Mouse (Mus musculus): ENCODE results near the gene Irgm1. TPM values are rescaled to one million over a fixed set of nuclear protein-coding genes. Genes with fewer than 3 reads are reported as not detected.
"Not testable (repeated sequence)": the region's sequence is repeated elsewhere in the genome, so short reads cannot be mapped to it uniquely, and the experiment has no call there.

The Irgm1 gene
- polyA plus RNA-seq, 2 experiments, result 10.4 to 16.6 TPM

DNA sequence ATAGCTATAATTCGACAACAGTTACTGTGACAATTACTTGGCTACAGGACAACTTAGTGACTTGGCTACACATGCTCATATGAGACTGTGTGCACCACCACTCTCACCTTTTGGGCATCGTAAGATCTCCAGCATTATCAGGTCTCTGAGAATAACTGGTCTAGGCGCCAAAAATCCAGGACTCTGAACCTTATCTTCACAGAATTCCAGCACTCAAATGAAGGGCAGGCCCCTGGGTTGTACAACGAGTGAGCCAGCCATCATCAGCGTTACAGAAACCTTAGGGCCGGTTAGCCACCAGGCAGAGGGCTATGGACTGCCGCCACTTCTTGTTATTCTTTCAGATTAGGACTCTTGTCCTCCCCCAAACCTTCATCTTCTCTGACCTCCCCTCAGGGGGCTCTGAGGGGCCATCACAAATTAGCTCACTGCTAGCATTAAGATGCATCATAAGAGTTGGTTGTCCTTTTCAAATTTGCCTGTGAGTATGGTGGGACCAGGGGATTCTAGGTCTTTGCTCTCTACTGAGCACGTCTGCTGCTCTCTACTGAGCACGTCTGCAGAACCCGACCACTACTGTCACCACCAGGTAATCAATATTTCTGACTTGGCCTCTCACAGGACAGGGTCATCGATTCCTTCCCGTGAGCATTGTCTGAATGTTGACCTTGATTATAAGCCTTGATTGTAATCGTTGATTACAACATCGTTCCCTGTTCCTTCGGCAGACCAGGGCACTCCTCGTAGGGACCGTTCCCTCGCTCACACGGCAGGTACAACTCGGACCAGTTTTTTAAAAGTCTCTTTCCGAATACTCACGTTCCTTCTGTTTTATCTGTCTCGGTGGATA is 18.6 kb downstream of the Irgm1 start:
- peak overlapping the region; percentile 88 for H3K4me2 ChIP-seq (ENCODE audit: low read depth)
- peaks cover 10 to 13% of the 10 kb centered on the region in 2 experiments for H3K4me1 ChIP-seq (replicated peaks; ENCODE audit: control insufficient read depth in 2 of 2, insufficient read depth in 2 of 2, low read length in 1 of 2)
- peak overlapping the region; percentile 60 to 89 for H3K4me3 ChIP-seq (ENCODE audit: insufficient read depth in 1 of 2, low read depth in 2 of 2, low read length in 2 of 2)
- no peaks in the 10 kb centered on the region for H3K27me3 ChIP-seq (ENCODE audit: control insufficient read depth, insufficient read depth, low read length)
- H3K36me3 ChIP-seq (replicated peaks; ENCODE audit: control insufficient read depth, insufficient read depth, low read depth), result no peaks in the 10 kb centered on the region
- DNase-seq (ENCODE audit: low read depth in 3 of 3, low spot score in 3 of 3) (no peak), ATAC-seq (ENCODE audit: insufficient read depth) (peak; percentile 7; the same call in 1 of the 2 replicates)
- no peak for TF ChIP-seq CTCF (IDR thresholded peaks at IDR 0.05; ENCODE audit: low read depth)
- H3K9me3 ChIP-seq (ENCODE audit: control insufficient read depth, low read length), result no peaks in the 10 kb centered on the region; the same call in 1 of the 2 replicates
- H3K27ac ChIP-seq, result no peak overlapping the region
- WGBS (ENCODE audit: insufficient replicate concordance), result 9% methylated on average over 23 of the region's 23 CpGs
- peak overlapping the region; percentile 47 for H3K9ac ChIP-seq (replicated peaks)

GRCm38 (mm10) chr11:48852190-48852589 is 19.3 kb downstream of the Irgm1 start:
- WGBS (ENCODE audit: insufficient replicate concordance), result 70% methylated on average over 4 of the region's 4 CpGs
- TF ChIP-seq CTCF (IDR thresholded peaks at IDR 0.05; ENCODE audit: low read depth), result no peak
- TF ChIP-seq EP300 (IDR thresholded peaks at IDR 0.05; ENCODE audit: low read depth), result no peak
- DNase-seq (ENCODE audit: low read depth in 3 of 3, low spot score in 3 of 3), result no peak
- no peaks in the 10 kb centered on the region for H3K27me3 ChIP-seq (ENCODE audit: control insufficient read depth, insufficient read depth, low read length)
- H3K36me3 ChIP-seq (replicated peaks; ENCODE audit: control insufficient read depth, insufficient read depth, low read depth), result no peaks in the 10 kb centered on the region
- ATAC-seq (ENCODE audit: insufficient read depth), result no peak
- H3K9me3 ChIP-seq (ENCODE audit: control insufficient read depth, low read length), result no peaks in the 10 kb centered on the region; the same call in 1 of the 2 replicates
- no peak overlapping the region for H3K4me3 ChIP-seq (ENCODE audit: insufficient read depth in 1 of 2, low read depth in 2 of 2, low read length in 2 of 2)
- no peak overlapping the region; the same call in 1 of the 2 replicates for H3K4me2 ChIP-seq (ENCODE audit: low read depth)
- no peak overlapping the region for H3K9ac ChIP-seq (replicated peaks)
- H3K4me1 ChIP-seq (replicated peaks; ENCODE audit: control insufficient read depth in 2 of 2, insufficient read depth in 2 of 2, low read length in 1 of 2), result peaks cover 10% of the 10 kb centered on the region in 2 experiments
- no peak overlapping the region for H3K27ac ChIP-seq

GRCm38 (mm10) chr11:48851270-48851995 is 20.1 kb downstream of the Irgm1 start:
- no peaks in the 10 kb centered on the region; the same call in 1 of the 2 replicates for H3K9me3 ChIP-seq (ENCODE audit: control insufficient read depth, low read length)
- no peak overlapping the region for H3K4me2 ChIP-seq (ENCODE audit: low read depth)
- no peak overlapping the region for H3K27ac ChIP-seq
- no peaks in the 10 kb centered on the region for H3K27me3 ChIP-seq (ENCODE audit: control insufficient read depth, insufficient read depth, low read length)
- peaks cover 10% of the 10 kb centered on the region in 2 experiments for H3K4me1 ChIP-seq (replicated peaks; ENCODE audit: control insufficient read depth in 2 of 2, insufficient read depth in 2 of 2, low read length in 1 of 2)
- TF ChIP-seq CTCF (IDR thresholded peaks at IDR 0.05; ENCODE audit: low read depth) (peak; percentile 68), EP300 (IDR thresholded peaks at IDR 0.05; ENCODE audit: low read depth) (no peak)
- DNase-seq (ENCODE audit: low read depth in 3 of 3, low spot score in 3 of 3) (no peak), ATAC-seq (ENCODE audit: insufficient read depth) (no peak)
- no peak overlapping the region for H3K9ac ChIP-seq (replicated peaks)
- H3K36me3 ChIP-seq (replicated peaks; ENCODE audit: control insufficient read depth, insufficient read depth, low read depth), result no peaks in the 10 kb centered on the region
- H3K4me3 ChIP-seq (ENCODE audit: insufficient read depth in 1 of 2, low read depth in 2 of 2, low read length in 2 of 2), result no peak overlapping the region
- WGBS (ENCODE audit: insufficient replicate concordance), result 69% methylated on average over 4 of the region's 4 CpGs

DNA sequence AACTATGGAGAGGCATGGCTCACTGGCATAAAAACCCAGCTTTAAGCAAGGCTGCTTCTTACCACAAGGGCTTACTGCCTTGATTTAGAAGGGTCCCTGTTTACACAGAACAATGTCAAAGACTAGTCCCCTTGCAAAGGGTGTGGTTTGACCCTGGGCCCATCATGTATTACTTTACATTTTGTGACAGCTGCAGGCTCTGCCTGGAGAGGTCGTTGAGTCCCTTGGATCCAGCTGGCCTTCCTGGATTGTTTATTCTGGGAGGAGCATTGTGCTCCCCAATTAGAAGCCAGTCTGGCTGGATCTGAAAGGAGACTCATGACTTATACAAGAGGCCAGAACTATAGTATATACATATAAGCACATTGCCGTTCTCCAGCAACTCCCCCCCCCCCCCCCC is 21.2 kb downstream of the Irgm1 start:
- no peaks in the 10 kb centered on the region; the same call in 1 of the 2 replicates for H3K9me3 ChIP-seq (ENCODE audit: control insufficient read depth, low read length)
- no peak overlapping the region for H3K4me3 ChIP-seq (ENCODE audit: insufficient read depth in 1 of 2, low read depth in 2 of 2, low read length in 2 of 2)
- H3K27ac ChIP-seq, result no peak overlapping the region
- H3K9ac ChIP-seq (replicated peaks), result no peak overlapping the region
- 52% methylated on average over 2 of the region's 2 CpGs for WGBS (ENCODE audit: insufficient replicate concordance)
- H3K4me2 ChIP-seq (ENCODE audit: low read depth), result no peak overlapping the region
- H3K36me3 ChIP-seq (replicated peaks; ENCODE audit: control insufficient read depth, insufficient read depth, low read depth), result no peaks in the 10 kb centered on the region
- no peak for DNase-seq (ENCODE audit: low read depth in 3 of 3, low spot score in 3 of 3)
- no peak for ATAC-seq (ENCODE audit: insufficient read depth)
- TF ChIP-seq EP300 (IDR thresholded peaks at IDR 0.05; ENCODE audit: low read depth) (no peak), CTCF (IDR thresholded peaks at IDR 0.05; ENCODE audit: low read depth) (no peak)
- no peaks in the 10 kb centered on the region for H3K27me3 ChIP-seq (ENCODE audit: control insufficient read depth, insufficient read depth, low read length)
- H3K4me1 ChIP-seq (replicated peaks; ENCODE audit: control insufficient read depth in 2 of 2, insufficient read depth in 2 of 2, low read length in 1 of 2), result peaks cover 10% of the 10 kb centered on the region in 2 experiments

DNA sequence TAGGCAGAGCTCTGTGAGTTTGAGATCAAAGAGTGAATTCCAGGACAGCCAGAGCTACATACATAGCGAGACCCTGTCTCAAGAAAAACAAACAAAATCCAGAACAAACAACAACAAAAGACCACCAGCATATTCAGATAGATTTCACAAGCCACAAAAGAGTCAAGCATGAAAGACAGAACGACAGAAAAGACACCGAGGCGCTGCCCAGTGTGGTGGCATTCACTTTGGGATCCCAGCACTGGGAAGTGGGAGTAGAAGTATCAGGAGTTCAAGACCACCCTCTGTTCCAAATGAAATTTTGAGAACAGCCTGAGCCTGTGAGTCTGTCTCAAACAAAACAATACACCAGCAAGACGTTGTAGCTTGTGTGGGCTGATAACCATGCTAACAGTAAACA is 24.6 kb downstream of the Irgm1 start:
- TF ChIP-seq EP300 (IDR thresholded peaks at IDR 0.05; ENCODE audit: low read depth) (no peak), CTCF (IDR thresholded peaks at IDR 0.05; ENCODE audit: low read depth) (no peak)
- 45% methylated on average over 5 of the region's 5 CpGs for WGBS (ENCODE audit: insufficient replicate concordance)
- no peak overlapping the region for H3K4me3 ChIP-seq (ENCODE audit: insufficient read depth in 1 of 2, low read depth in 2 of 2, low read length in 2 of 2)
- no peak overlapping the region for H3K4me2 ChIP-seq (ENCODE audit: low read depth)
- DNase-seq (ENCODE audit: low read depth in 3 of 3, low spot score in 3 of 3) (no peak), ATAC-seq (ENCODE audit: insufficient read depth) (no peak)
- H3K36me3 ChIP-seq (replicated peaks; ENCODE audit: control insufficient read depth, insufficient read depth, low read depth), result no peaks in the 10 kb centered on the region
- no peak overlapping the region for H3K27ac ChIP-seq
- no peak overlapping the region for H3K9ac ChIP-seq (replicated peaks)
- H3K27me3 ChIP-seq (ENCODE audit: control insufficient read depth, insufficient read depth, low read length), result no peaks in the 10 kb centered on the region
- H3K4me1 ChIP-seq (replicated peaks; ENCODE audit: control insufficient read depth in 2 of 2, insufficient read depth in 2 of 2, low read length in 1 of 2), result no peaks in the 10 kb centered on the region; a peak in 1 of 4 replicates
- H3K9me3 ChIP-seq (ENCODE audit: control insufficient read depth, low read length), result no peaks in the 10 kb centered on the region; the same call in 1 of the 2 replicates

GRCm38 (mm10) chr11:48846362-48846761 is 25.1 kb downstream of the Irgm1 start:
- H3K9me3 ChIP-seq (ENCODE audit: control insufficient read depth, low read length); H3K9ac ChIP-seq (replicated peaks); H3K27ac ChIP-seq; H3K4me1 ChIP-seq (replicated peaks; ENCODE audit: control insufficient read depth in 2 of 2, insufficient read depth in 2 of 2, low read length in 1 of 2); H3K36me3 ChIP-seq (replicated peaks; ENCODE audit: control insufficient read depth, insufficient read depth, low read depth); H3K27me3 ChIP-seq (ENCODE audit: control insufficient read depth, insufficient read depth, low read length); DNase-seq (ENCODE audit: low read depth in 3 of 3, low spot score in 3 of 3); H3K4me3 ChIP-seq (ENCODE audit: insufficient read depth in 1 of 2, low read depth in 2 of 2, low read length in 2 of 2); ATAC-seq (ENCODE audit: insufficient read depth); H3K4me2 ChIP-seq (ENCODE audit: low read depth): not testable (repeated sequence)
- WGBS (ENCODE audit: insufficient replicate concordance), result 57% methylated on average over 2 of the region's 2 CpGs

Measured in liver, embryonic 14.5 days (tissue).